8 mouse cellular contexts compared by ENCODE assay signal in the genomic region with DNA sequence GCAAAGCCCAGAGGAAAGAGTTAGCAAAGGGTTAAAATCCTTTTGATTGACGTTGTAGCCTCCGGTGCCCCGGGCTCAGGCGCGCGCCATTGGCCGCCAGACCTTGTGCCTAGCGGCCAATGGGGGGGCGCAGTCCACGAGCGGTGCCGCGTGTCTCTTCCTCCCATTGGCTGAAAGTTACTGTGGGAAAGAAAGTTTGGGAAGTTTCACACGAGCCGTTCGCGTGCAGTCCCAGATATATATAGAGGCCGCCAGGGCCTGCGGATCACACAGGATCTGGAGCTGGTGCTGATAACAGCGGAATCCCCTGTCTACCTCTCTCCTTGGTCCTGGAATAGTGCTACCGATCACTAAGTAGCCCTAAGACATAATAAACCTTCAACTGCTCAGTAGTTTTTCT. TPM values are rescaled to one million over a fixed set of nuclear protein-coding genes. Genes with fewer than 3 reads are reported as not detected.
A peak's percentile ranks its signal among the peaks of the same experiment; 100 is the strongest.
DNase-seq lines count a peak whose midpoint lies in the region; ATAC-seq and TF ChIP-seq lines count a peak whose summit lies in the region.

No protein-coding gene starts in this region.

- H3K9ac ChIP-seq in limb, embryonic 14.5 days (ENCODE audit: low read depth, low read length, severe bottlenecking): peak overlapping the region; percentile 70; the same call in 1 of the 2 replicates
- no peak overlapping the region for H3K9ac ChIP-seq in midbrain, embryonic 16.5 days (ENCODE audit: low read depth, low read length)

- ATAC-seq in CD4-positive, CD25-positive, alpha-beta regulatory T cell, adult 4 months: no peak
- ATAC-seq in limb, embryonic 14.5 days (ENCODE audit: low FRiP score, low read depth): peak; percentile 72
- peak; percentile 44; the same call in 1 of the 2 replicates for ATAC-seq in midbrain, embryonic 16.5 days

- H3K4me1 ChIP-seq in embryonic facial prominence, embryonic 10.5 days: peaks cover 85% of the 10 kb centered on the region
- H3K4me1 ChIP-seq in limb, embryonic 14.5 days (ENCODE audit: control insufficient read depth, insufficient read depth, low read length): peaks cover 49% of the 10 kb centered on the region
- H3K4me1 ChIP-seq in midbrain, embryonic 16.5 days (ENCODE audit: control insufficient read depth, insufficient read depth, low read length): peaks cover 35% of the 10 kb centered on the region

- no peaks in the 10 kb centered on the region for H3K9me3 ChIP-seq in embryonic facial prominence, embryonic 10.5 days
- no peaks in the 10 kb centered on the region for H3K9me3 ChIP-seq in limb, embryonic 14.5 days (ENCODE audit: control insufficient read depth, low read length)
- no peaks in the 10 kb centered on the region for H3K9me3 ChIP-seq in midbrain, embryonic 16.5 days (replicated peaks; ENCODE audit: control insufficient read depth, low read length, poor library complexity, severe bottlenecking)

- WGBS in embryonic facial prominence, embryonic 10.5 days: under 1% methylated on average over 21 of the region's 21 CpGs
- 1% methylated on average over 21 of the region's 21 CpGs for whole genome bisulfite sequencing in limb, embryonic 14.5 days
- WGBS in midbrain, embryonic 16.5 days: under 1% methylated on average over 21 of the region's 21 CpGs

- peak; percentile 41 for DNase-seq in CD4-positive, CD25-positive, alpha-beta regulatory T cell, adult 2 months (ENCODE audit: low read depth, low spot score)
- DNase-seq in embryonic facial prominence, embryonic 10.5 days (ENCODE audit: low spot score): peak; percentile 97
- peak; percentile 100 for DNase-seq in heart, adult 11 months
- DNase-seq in kidney, adult 8-10 months: peak; percentile 98
- peak; percentile 96 for DNase-seq in limb, embryonic 14.5 days (ENCODE audit: low spot score)
- peak; percentile 92 for DNase-seq in splenic B cell, adult 2 months (ENCODE audit: low read depth, low spot score)

- H3K27me3 ChIP-seq in embryonic facial prominence, embryonic 10.5 days (replicated peaks; ENCODE audit: low read depth, poor library complexity, severe bottlenecking): peaks cover 26% of the 10 kb centered on the region
- no peaks in the 10 kb centered on the region for H3K27me3 ChIP-seq in limb, embryonic 14.5 days (ENCODE audit: control insufficient read depth, insufficient read depth, low read length)
- peaks cover 27% of the 10 kb centered on the region for H3K27me3 ChIP-seq in midbrain, embryonic 16.5 days (ENCODE audit: control insufficient read depth, insufficient read depth, low read depth, low read length)
- H3K27me3 ChIP-seq in splenic B cell, adult 2 months (ENCODE audit: control insufficient read depth, insufficient read depth, low read length, poor library complexity, severe bottlenecking): no peaks in the 10 kb centered on the region

- H3K27ac ChIP-seq in embryonic facial prominence, embryonic 10.5 days (replicated peaks): peak overlapping the region; percentile 99
- H3K27ac ChIP-seq in limb, embryonic 14.5 days (replicated peaks; ENCODE audit: low read depth, low read length): no peak overlapping the region; the same call in 1 of the 2 replicates
- H3K27ac ChIP-seq in midbrain, embryonic 16.5 days (ENCODE audit: low read length): no peak overlapping the region

- H3K4me3 ChIP-seq in embryonic facial prominence, embryonic 10.5 days: peak overlapping the region; percentile 67
- H3K4me3 ChIP-seq in limb, embryonic 14.5 days (replicated peaks; ENCODE audit: low read length): peak overlapping the region; percentile 64
- peak overlapping the region; percentile 55; the same call in 1 of the 2 replicates for H3K4me3 ChIP-seq in midbrain, embryonic 16.5 days (ENCODE audit: low read depth, low read length)

- peaks cover 7% of the 10 kb centered on the region; the same call in 1 of the 2 replicates for H3K36me3 ChIP-seq in embryonic facial prominence, embryonic 10.5 days (replicated peaks)
- peaks cover 7% of the 10 kb centered on the region for H3K36me3 ChIP-seq in limb, embryonic 14.5 days (ENCODE audit: control insufficient read depth, insufficient read depth, low read length)
- H3K36me3 ChIP-seq in midbrain, embryonic 16.5 days (ENCODE audit: control insufficient read depth, insufficient read depth, low read length): no peaks in the 10 kb centered on the region
- H3K36me3 ChIP-seq in splenic B cell, adult 2 months (ENCODE audit: control insufficient read depth, insufficient read depth, low read length, poor library complexity, severe bottlenecking): no peaks in the 10 kb centered on the region

- peak overlapping the region; percentile 90 for H3K4me2 ChIP-seq in limb, embryonic 14.5 days (replicated peaks; ENCODE audit: low read depth, low read length, severe bottlenecking)
- peak overlapping the region; percentile 95 for H3K4me2 ChIP-seq in midbrain, embryonic 16.5 days (ENCODE audit: low read length)

- peak; percentile 98; the same call in 1 of the 2 replicates for TF ChIP-seq POLR2A in limb, embryonic 14.5 days (IDR thresholded peaks at IDR 0.05; ENCODE audit: borderline replicate concordance, extremely low read depth, insufficient read depth, insufficient read length)

RNA-seq across cellular contexts. Expression of a gene that starts 0.9 kb away (rescaled TPM):
- polyA plus RNA-seq in CD4-positive, CD25-positive, alpha-beta regulatory T cell, adult 4 months (2017; shearing (Covaris generic)): under 1 TPM in 1 of 2 experiments, not detected in 1; 0.22 TPM
- polyA plus RNA-seq in embryonic facial prominence, embryonic 10.5 days (2016; fragmentation: Nextera tagmentation; extraction: Ambion mirVana): 43.3 and 47.2 TPM in 2 replicates
- 143 and 188 TPM in 2 replicates for polyA plus RNA-seq in limb, embryonic 14.5 days (2012; rRNA removed)
- 71.9 and 73.4 TPM in 2 replicates for polyA plus RNA-seq in limb, embryonic 14.5 days (2014; fragmentation: Nextera tagmentation; extraction: Ambion mirVana)
- polyA plus RNA-seq in midbrain, embryonic 16.5 days (2015; fragmentation: Nextera tagmentation; extraction: Ambion mirVana): 7.6 and 9.4 TPM in 2 replicates

Comparison
In these comparisons a context has a peak if more than half of its experiments do, and no peak if none do; other contexts are left out.
1. DNase-seq: peak in every context shown above with its lines; median percentile 100 in heart, adult 11 months; 98 in kidney, adult 8-10 months; 97 in embryonic facial prominence, embryonic 10.5 days; 96 in limb, embryonic 14.5 days; 92 in splenic B cell, adult 2 months; 41 in CD4-positive, CD25-positive, alpha-beta regulatory T cell, adult 2 months.